Mouse (Mus musculus): ENCODE results near the gene Aplnr. TPM values are rescaled to one million over a fixed set of nuclear protein-coding genes. Genes with fewer than 3 reads are reported as not detected.

Gene Aplnr
- total and polyA plus RNA-seq, 3 experiments = not detected

GRCm38 (mm10) chr2:85163311-85164047, 27.5 kb downstream of the Aplnr start:
- no peak overlapping the region for H3K9ac ChIP-seq (ENCODE audit: control insufficient read depth, low read depth, low read length, poor library complexity, severe bottlenecking)
- H3K4me1 ChIP-seq (ENCODE audit: control insufficient read depth in 1 of 2, insufficient read depth in 2 of 2, low read length in 2 of 2) = no peaks in the 10 kb centered on the region
- DNase-seq (ENCODE audit: low read depth, low spot score) = no peak
- no peak overlapping the region for H3K27ac ChIP-seq (ENCODE audit: control insufficient read depth, low read depth, low read length)
- H3K27me3 ChIP-seq (ENCODE audit: control insufficient read depth in 1 of 2, insufficient read depth in 2 of 2, low read length in 2 of 2) = peaks cover 4 to 5% of the 10 kb centered on the region in 2 experiments; a peak in 3 of 4 replicates
- no peaks in the 10 kb centered on the region for H3K9me3 ChIP-seq (replicated peaks; ENCODE audit: insufficient read depth, low read length)
- H3K36me3 ChIP-seq (ENCODE audit: control insufficient read depth in 1 of 2, insufficient read depth in 2 of 2, low read length in 2 of 2) = no peaks in the 10 kb centered on the region
- TF ChIP-seq NELFE (IDR thresholded peaks at IDR 0.05; ENCODE audit: low read depth, low read length) (no peak), POLR2AphosphoS2 (IDR thresholded peaks at IDR 0.05; ENCODE audit: low read length) (no peak), USF1 (IDR thresholded peaks at IDR 0.05; ENCODE audit: low read depth, low read length) (no peak), BHLHE40 (IDR thresholded peaks at IDR 0.05; ENCODE audit: borderline replicate concordance, low read depth, low read length) (no peak)
- H3K79me2 ChIP-seq (ENCODE audit: control insufficient read depth, insufficient read depth, low read length, poor library complexity) = no peaks in the 10 kb centered on the region
- no peak overlapping the region for H3K4me3 ChIP-seq (ENCODE audit: control insufficient read depth in 1 of 2, insufficient read depth in 1 of 2, low read depth in 2 of 2, low read length in 2 of 2)

GRCm38 (mm10) chr2:85167624-85168023, 31.6 kb downstream of the Aplnr start:
- H3K36me3 ChIP-seq (ENCODE audit: control insufficient read depth in 1 of 2, insufficient read depth in 2 of 2, low read length in 2 of 2) = no peaks in the 10 kb centered on the region
- H3K79me2 ChIP-seq (ENCODE audit: control insufficient read depth, insufficient read depth, low read length, poor library complexity) = no peaks in the 10 kb centered on the region
- no peak overlapping the region for H3K27ac ChIP-seq (ENCODE audit: control insufficient read depth, low read depth, low read length)
- H3K4me3 ChIP-seq (ENCODE audit: control insufficient read depth in 1 of 2, insufficient read depth in 1 of 2, low read depth in 2 of 2, low read length in 2 of 2) = no peak overlapping the region
- no peaks in the 10 kb centered on the region for H3K9me3 ChIP-seq (replicated peaks; ENCODE audit: insufficient read depth, low read length)
- H3K4me1 ChIP-seq (ENCODE audit: control insufficient read depth in 1 of 2, insufficient read depth in 2 of 2, low read length in 2 of 2) = no peaks in the 10 kb centered on the region
- no peak overlapping the region for H3K9ac ChIP-seq (ENCODE audit: control insufficient read depth, low read depth, low read length, poor library complexity, severe bottlenecking)
- H3K27me3 ChIP-seq (ENCODE audit: control insufficient read depth in 1 of 2, insufficient read depth in 2 of 2, low read length in 2 of 2) = no peaks in the 10 kb centered on the region; a peak in 1 of 4 replicates
- no peak for DNase-seq (ENCODE audit: low read depth, low spot score)
- TF ChIP-seq TAL1 (IDR thresholded peaks at IDR 0.05; ENCODE audit: low read length) (no peak), MAZ (IDR thresholded peaks at IDR 0.05; ENCODE audit: low read depth, low read length) (no peak), POLR2AphosphoS2 (IDR thresholded peaks at IDR 0.05; ENCODE audit: low read length) (no peak), BHLHE40 (IDR thresholded peaks at IDR 0.05; ENCODE audit: borderline replicate concordance, low read depth, low read length) (no peak), ELF1 (IDR thresholded peaks at IDR 0.05; ENCODE audit: low read depth, low read length) (no peak), TBP (IDR thresholded peaks at IDR 0.05; ENCODE audit: low read depth, low read length) (no peak), POLR2A (IDR thresholded peaks at IDR 0.05; ENCODE audit: control insufficient read depth in 1 of 2, insufficient read depth in 1 of 2, low read depth in 1 of 2, low read length in 2 of 2, poor library complexity in 1 of 2) (no peak), MAFK (IDR thresholded peaks at IDR 0.05; ENCODE audit: borderline replicate concordance, low read depth, low read length) (no peak), USF1 (IDR thresholded peaks at IDR 0.05; ENCODE audit: low read depth, low read length) (no peak), GATA1 (IDR thresholded peaks at IDR 0.05; ENCODE audit: low read depth, low read length) (no peak), MEF2A (IDR thresholded peaks at IDR 0.05; ENCODE audit: extremely low read depth, insufficient replicate concordance, low read depth, low read length, poor library complexity, severe bottlenecking) (no peak), MXI1 (IDR thresholded peaks at IDR 0.05; ENCODE audit: low read depth, low read length) (no peak), ZMIZ1 (IDR thresholded peaks at IDR 0.05; ENCODE audit: low read depth, low read length) (no peak), NELFE (IDR thresholded peaks at IDR 0.05; ENCODE audit: low read depth, low read length) (no peak)
